Mouse (Mus musculus) CH12.LX (cell line): ENCODE results near the gene Ifnl3.

ENCODE experiments used
- CTCF ChIP-seq, 2 experiments: IDR thresholded peaks in 1 of 2; conservative IDR thresholded peaks in 1 of 2; 2 replicates each; pipeline ENCODE4 v1.5.1; 2011 to 2012; ENCODE audit warnings: low read depth in 2 of 2, low read length in 2 of 2, improper control_type of control experiment in 1 of 2, inconsistent platforms in 1 of 2, mild to moderate bottlenecking in 1 of 2, moderate library complexity in 1 of 2
- E2F4 ChIP-seq: IDR thresholded peaks from 2 replicates; pipeline ENCODE4 v1.6.1; 2011; ENCODE audit warnings: low read depth, low read length, improper control_type of control experiment; ENCODE audit not compliant: insufficient replicate concordance
- HCFC1 ChIP-seq: IDR thresholded peaks from 2 replicates; pipeline ENCODE4 v1.6.1; 2012; ENCODE audit warnings: low read depth, mild to moderate bottlenecking, inconsistent platforms, low read length, improper control_type of control experiment
- JUND ChIP-seq: conservative IDR thresholded peaks from 2 replicates; pipeline ENCODE4 v1.6.1; 2011; ENCODE audit warnings: low read depth, low read length, improper control_type of control experiment
- PAX5 ChIP-seq: IDR thresholded peaks from 2 replicates; pipeline ENCODE4 v1.6.1; 2012; ENCODE audit warnings: low read length, inconsistent platforms, mixed read lengths
- POLR2A ChIP-seq: IDR thresholded peaks from 2 replicates; pipeline ENCODE4 v1.6.1; 2011; ENCODE audit warnings: low read depth, mild to moderate bottlenecking, improper control_type of control experiment, low read length

DNA sequence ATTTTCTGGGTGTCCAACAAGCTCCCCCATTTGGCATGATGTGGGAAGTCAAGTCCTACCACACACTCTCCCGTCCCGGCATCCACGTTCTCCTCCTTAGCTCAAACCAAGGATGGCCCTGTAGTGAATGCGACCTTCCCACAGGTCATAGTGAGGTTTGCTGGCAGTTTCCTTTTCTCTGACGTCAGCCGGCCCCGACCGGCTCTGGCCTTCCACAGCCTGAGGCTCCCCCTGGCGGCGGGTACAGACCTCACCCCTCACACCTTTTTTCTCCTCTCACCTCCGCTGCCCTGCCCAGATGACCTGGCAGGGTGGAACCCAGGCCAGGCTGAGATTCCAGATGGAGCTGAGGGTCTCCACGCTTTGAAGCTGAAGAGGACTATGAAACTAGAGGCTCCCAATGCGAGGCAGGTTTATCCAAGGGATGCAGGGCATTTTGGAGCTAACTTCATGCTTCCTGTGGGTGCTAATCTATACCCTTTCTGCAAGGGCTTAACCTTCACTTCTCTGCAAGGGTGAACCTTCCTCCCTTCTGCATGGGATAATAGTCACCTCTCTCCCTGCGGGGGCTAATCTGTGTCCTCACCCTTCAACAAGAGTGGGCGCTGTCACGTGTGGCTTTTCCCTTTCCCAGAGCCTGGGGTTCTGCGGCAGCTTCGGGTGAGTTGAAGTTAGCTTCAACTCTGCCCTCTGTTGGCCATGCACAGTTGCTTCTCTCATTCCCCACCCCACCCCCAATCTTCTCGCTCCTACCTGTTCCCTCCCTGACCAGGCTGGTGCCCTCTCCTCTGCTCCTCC is 5.5 kb downstream of the Ifnl3 start:
- TF ChIP-seq POLR2A, result peak; percentile 48; the same call in 1 of the 2 replicates
- peak; percentile 43 to 96; a peak in 3 of 4 replicates for TF ChIP-seq CTCF (conservative IDR thresholded peaks at IDR 0.05 in 1 of 2, IDR thresholded peaks at IDR 0.05 in 1 of 2; ENCODE audit: low read depth in 2 of 2, low read length in 2 of 2)
- TF ChIP-seq PAX5, result no peak
- TF ChIP-seq E2F4, result no peak
- TF ChIP-seq HCFC1, result no peak
- 0 out of 2 replicates have a peak, but pooled peaks have one; percentile 9 for TF ChIP-seq JUND
